Mouse (Mus musculus) MEL (cell line): ENCODE data around the gene Nell1.

Experiments used
- CHD1 ChIP-seq: IDR thresholded peaks from 2 replicates; pipeline ENCODE4 v1.6.1; 2012; ENCODE audit warnings: low read depth, mild to moderate bottlenecking, inconsistent platforms, low read length, improper control_type of control experiment
- CTCF ChIP-seq, 3 experiments: IDR thresholded peaks in 2 of 3; conservative IDR thresholded peaks in 1 of 3; 2 replicates each; pipeline ENCODE4 v1.5.1; 2011 to 2012; ENCODE audit warnings: low read length in 3 of 3, low read depth in 2 of 3, mild to moderate bottlenecking in 2 of 3, improper control_type of control experiment in 1 of 3, inconsistent platforms in 1 of 3, mixed read lengths in 1 of 3, moderate library complexity in 1 of 3; ENCODE audit not compliant: control insufficient read depth in 1 of 3, insufficient read depth in 1 of 3, poor library complexity in 1 of 3, severe bottlenecking in 1 of 3
- EP300 ChIP-seq, 2 experiments: IDR thresholded peaks; 2 replicates each; pipeline ENCODE4 v1.6.1; 2011; ENCODE audit warnings: improper control_type of control experiment in 2 of 2, low read length in 2 of 2, low read depth in 1 of 2, mild to moderate bottlenecking in 1 of 2
- MAFK ChIP-seq: IDR thresholded peaks from 2 replicates; pipeline ENCODE4 v1.6.1; 2011; ENCODE audit warnings: low read depth, mild to moderate bottlenecking, low read length, improper control_type of control experiment, borderline replicate concordance
- POLR2A ChIP-seq, 2 experiments: IDR thresholded peaks; 2 replicates each; pipeline ENCODE4 v1.6.1; 2011 to 2012; ENCODE audit warnings: low read length in 2 of 2, mild to moderate bottlenecking in 2 of 2, control low read depth in 1 of 2, improper control_type of control experiment in 1 of 2, low read depth in 1 of 2, moderate library complexity in 1 of 2; ENCODE audit not compliant: control insufficient read depth in 1 of 2, insufficient read depth in 1 of 2, poor library complexity in 1 of 2
- POLR2AphosphoS2 ChIP-seq: IDR thresholded peaks from 2 replicates; pipeline ENCODE4 v1.6.1; 2011; ENCODE audit warnings: low read length, improper control_type of control experiment
- RCOR1 ChIP-seq: IDR thresholded peaks from 2 replicates; pipeline ENCODE4 v1.6.1; 2012; ENCODE audit warnings: low read depth, mild to moderate bottlenecking, inconsistent platforms, low read length, improper control_type of control experiment
- USF1 ChIP-seq: IDR thresholded peaks from 2 replicates; pipeline ENCODE4 v1.6.1; 2014; ENCODE audit warnings: low read depth, mild to moderate bottlenecking, inconsistent platforms, low read length, improper control_type of control experiment, moderate library complexity
- ZC3H11A ChIP-seq: IDR thresholded peaks from 2 replicates; pipeline ENCODE4 v1.6.1; 2012; ENCODE audit warnings: low read depth, mild to moderate bottlenecking, inconsistent platforms, low read length, improper control_type of control experiment
- ZNF384 ChIP-seq: IDR thresholded peaks from 2 replicates; pipeline ENCODE4 v1.6.1; 2012; ENCODE audit warnings: low read depth, mild to moderate bottlenecking, inconsistent platforms, low read length, improper control_type of control experiment

DNA sequence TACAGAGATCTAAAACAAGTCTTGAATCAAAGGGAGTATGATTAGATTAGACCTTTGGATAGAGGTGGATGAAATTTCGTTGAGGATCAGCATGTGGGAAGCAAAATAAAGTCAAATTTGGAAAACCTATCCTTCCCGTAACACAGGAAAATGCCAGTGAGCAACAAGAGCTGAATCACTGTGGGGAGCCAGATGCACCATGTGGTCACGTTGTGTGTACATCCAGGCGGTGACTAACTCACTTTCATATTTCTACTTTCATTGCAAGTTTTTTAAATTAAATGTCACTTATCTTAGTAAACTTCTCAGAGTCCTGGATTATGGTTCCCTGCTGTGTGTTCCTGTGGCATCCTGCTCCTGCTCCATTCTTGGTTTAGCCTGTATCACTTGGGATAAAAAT lies 576.8 kb downstream of the Nell1 start:
- TF ChIP-seq POLR2A (IDR thresholded peaks at IDR 0.05; ENCODE audit: control insufficient read depth in 1 of 2, insufficient read depth in 1 of 2, low read depth in 1 of 2, low read length in 2 of 2, poor library complexity in 1 of 2): no peak
- no peak for TF ChIP-seq EP300 (IDR thresholded peaks at IDR 0.05; ENCODE audit: low read depth in 1 of 2, low read length in 2 of 2)
- TF ChIP-seq CTCF (IDR thresholded peaks at IDR 0.05 in 2 of 3, conservative IDR thresholded peaks at IDR 0.05 in 1 of 3; ENCODE audit: control insufficient read depth in 1 of 3, insufficient read depth in 1 of 3, low read depth in 2 of 3, low read length in 3 of 3, poor library complexity in 1 of 3, severe bottlenecking in 1 of 3): no peak
- TF ChIP-seq USF1: no peak
- no peak for TF ChIP-seq MAFK
- no peak for TF ChIP-seq CHD1
- no peak for TF ChIP-seq RCOR1
- TF ChIP-seq POLR2AphosphoS2: no peak
- no peak for TF ChIP-seq ZNF384
- TF ChIP-seq ZC3H11A: no peak
